Mouse (Mus musculus) lung, embryonic 16.5 days (tissue): ENCODE measurements around the gene Med21. TPM values are rescaled to one million over a fixed set of nuclear protein-coding genes. Genes with fewer than 3 reads are reported as not detected.

Experiments used
- ATAC-seq: fragments of 200-750 bp; cut with Nextera tagmentation; 2 replicates; pipeline ENCODE4 v1.8.0; 2017; ENCODE audit warnings: low read depth, mild to moderate bottlenecking, moderate library complexity
- H3K27ac ChIP-seq: fragments of 300-500 bp; sonication (generic); 2 replicates; pipeline ENCODE4 v1.5.1; 2014; ENCODE audit warnings: mild to moderate bottlenecking, control low read depth, low read length
- H3K27me3 ChIP-seq: fragments of 300-500 bp; sonication (generic); 2 replicates; pipeline ENCODE4 v1.6.1; 2014; ENCODE audit warnings: low read depth, low read length, mixed read lengths; ENCODE audit not compliant: control insufficient read depth, insufficient read depth
- H3K36me3 ChIP-seq: fragments of 300-500 bp; sonication (generic); 2 replicates; pipeline ENCODE4 v1.6.1; 2014; ENCODE audit warnings: low read length; ENCODE audit not compliant: control insufficient read depth, insufficient read depth
- H3K4me1 ChIP-seq: fragments of 300-500 bp; sonication (generic); replicated peaks from 2 replicates; pipeline ENCODE4 v1.6.1; 2014; ENCODE audit warnings: low read length, mixed read lengths; ENCODE audit not compliant: control insufficient read depth, insufficient read depth
- H3K4me2 ChIP-seq: fragments of 300-500 bp; sonication (generic); 2 replicates; pipeline ENCODE4 v1.6.1; 2014; ENCODE audit warnings: low read depth, low read length, control low read depth
- H3K4me3 ChIP-seq: fragments of 300-500 bp; sonication (generic); 2 replicates; pipeline ENCODE4 v1.5.1; 2014; ENCODE audit warnings: mild to moderate bottlenecking, low read length, control low read depth
- H3K9ac ChIP-seq: fragments of 300-500 bp; sonication (generic); 2 replicates; pipeline ENCODE4 v1.6.1; 2014; ENCODE audit warnings: low read length, control low read depth
- H3K9me3 ChIP-seq: fragments of 300-500 bp; sonication (generic); 2 replicates; pipeline ENCODE4 v1.6.1; 2016; ENCODE audit warnings: low read length; ENCODE audit not compliant: control insufficient read depth
- WGBS: fragments of 180-500 bp; shearing (Covaris S2); extraction: QIAGEN DNeasy Blood & Tissue Kit; methylation state at CpG from one replicate; pipeline ENCODE4 v1.1.7; 2014; 5-methylcytosine and 5-hydroxymethylcytosine counted together
- polyA plus RNA-seq: library from polyadenylated mRNA; unstranded; fragments of >200 nt; fragmentation: Nextera tagmentation; extraction: Ambion mirVana; gene quantifications from 2 replicates; pipeline ENCODE4 v1.2.1, GENCODE M21; 2015

Med21 gene
- polyA plus RNA-seq, 1 experiment from 2014 or later, result 146 TPM

GRCm38 (mm10) chr6:146653197-146653596, 10.8 kb downstream of the Med21 start:
- Histone ChIP-seq H3K27ac (no peak overlapping the region), H3K27me3 (no peaks in the 10 kb centered on the region), H3K36me3 (peaks cover 3% of the 10 kb centered on the region; the same call in 1 of the 2 replicates), H3K4me3 (no peak overlapping the region), H3K4me1 (no peaks in the 10 kb centered on the region), H3K9me3 (no peaks in the 10 kb centered on the region), H3K4me2 (no peak overlapping the region), H3K9ac (no peak overlapping the region)
- WGBS, result 54% methylated on average over 3 of the region's 3 CpGs
- ATAC-seq, result no peak

- Histone ChIP-seq H3K9ac (no peak overlapping the region), H3K36me3 (no peaks in the 10 kb centered on the region), H3K4me1 (no peaks in the 10 kb centered on the region), H3K4me3 (no peak overlapping the region), H3K27ac (no peak overlapping the region), H3K4me2 (no peak overlapping the region), H3K9me3 (no peaks in the 10 kb centered on the region), H3K27me3 (no peaks in the 10 kb centered on the region)
- no peak for ATAC-seq
- WGBS, result 46% methylated on average over 2 of the region's 2 CpGs
Measured at GRCm38 (mm10) chr6:146660591-146660990, 18.2 kb downstream of the Med21 start.

- Histone ChIP-seq H3K27me3 (no peaks in the 10 kb centered on the region), H3K4me1 (no peaks in the 10 kb centered on the region), H3K4me3 (no peak overlapping the region), H3K4me2 (no peak overlapping the region), H3K9me3 (no peaks in the 10 kb centered on the region), H3K36me3 (no peaks in the 10 kb centered on the region), H3K27ac (no peak overlapping the region), H3K9ac (no peak overlapping the region)
- no peak for ATAC-seq
- WGBS, result 65% methylated on average over 5 of the region's 5 CpGs
Measured at GRCm38 (mm10) chr6:146661655-146662054, 19.3 kb downstream of the Med21 start.

- no peak overlapping the region for H3K9ac ChIP-seq
- H3K9me3 ChIP-seq, result no peaks in the 10 kb centered on the region
- no peak overlapping the region for H3K4me2 ChIP-seq
- WGBS, result 32% methylated on average over 5 of the region's 5 CpGs
- H3K36me3 ChIP-seq, result no peaks in the 10 kb centered on the region
- no peak overlapping the region for H3K4me3 ChIP-seq
- H3K27ac ChIP-seq, result no peak overlapping the region
- ATAC-seq, result no peak
- H3K27me3 ChIP-seq, result no peaks in the 10 kb centered on the region
- no peaks in the 10 kb centered on the region for H3K4me1 ChIP-seq
Measured at GRCm38 (mm10) chr6:146662679-146663078, 20.3 kb downstream of the Med21 start.

GRCm38 (mm10) chr6:146664116-146664515, 21.8 kb downstream of the Med21 start:
- ATAC-seq, result no peak
- 46% methylated on average over 5 of the region's 5 CpGs for WGBS
- H3K4me2 ChIP-seq, result no peak overlapping the region
- no peak overlapping the region for H3K27ac ChIP-seq
- no peaks in the 10 kb centered on the region for H3K27me3 ChIP-seq
- H3K9me3 ChIP-seq, result no peaks in the 10 kb centered on the region
- H3K4me1 ChIP-seq, result no peaks in the 10 kb centered on the region
- H3K36me3 ChIP-seq, result no peaks in the 10 kb centered on the region
- H3K9ac ChIP-seq, result no peak overlapping the region
- no peak overlapping the region for H3K4me3 ChIP-seq

GRCm38 (mm10) chr6:146664917-146665316, 22.6 kb downstream of the Med21 start:
- Histone ChIP-seq H3K36me3 (no peaks in the 10 kb centered on the region), H3K27ac (no peak overlapping the region)

DNA sequence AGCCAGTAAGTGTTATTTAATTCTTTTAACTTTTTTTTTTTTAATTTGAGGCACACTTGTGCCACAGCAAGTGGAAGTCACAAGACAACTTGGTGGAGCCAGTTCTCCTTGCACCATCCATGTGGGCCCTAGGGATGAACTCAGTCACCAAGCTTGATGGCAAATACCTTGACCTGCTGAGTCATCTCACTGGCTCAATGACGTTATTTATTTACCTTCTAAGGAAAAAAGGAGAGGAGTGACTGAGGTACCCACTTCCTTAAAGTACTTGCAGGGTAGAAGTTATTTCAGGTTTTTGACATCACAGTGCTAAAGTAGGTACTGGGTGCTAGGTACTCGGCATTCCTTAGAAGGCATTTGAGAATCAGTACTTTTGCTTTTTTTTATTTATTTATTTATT, 23.1 kb downstream of the Med21 start:
- no peak for ATAC-seq
- Histone ChIP-seq H3K4me2 (no peak overlapping the region), H3K9ac (no peak overlapping the region), H3K9me3 (no peaks in the 10 kb centered on the region), H3K27ac (no peak overlapping the region), H3K36me3 (no peaks in the 10 kb centered on the region), H3K27me3 (no peaks in the 10 kb centered on the region), H3K4me3 (no peak overlapping the region), H3K4me1 (no peaks in the 10 kb centered on the region)
- WGBS, result 65% methylated on average over 2 of the region's 2 CpGs

More at GRCm38 (mm10) chr6:146664917-146665316, 22.6 kb downstream of the Med21 start:
- Histone ChIP-seq H3K27me3 (no peaks in the 10 kb centered on the region), H3K4me3 (no peak overlapping the region), H3K4me1 (no peaks in the 10 kb centered on the region), H3K4me2 (no peak overlapping the region), H3K9me3 (no peaks in the 10 kb centered on the region), H3K9ac (no peak overlapping the region)
- 91% methylated on average over 5 of the region's 5 CpGs for WGBS
- ATAC-seq, result no peak

- no peaks in the 10 kb centered on the region for H3K36me3 ChIP-seq
- no peak overlapping the region for H3K27ac ChIP-seq
- H3K9ac ChIP-seq, result no peak overlapping the region
- WGBS, result 66% methylated on average over 6 of the region's 6 CpGs
- H3K9me3 ChIP-seq, result no peaks in the 10 kb centered on the region
- H3K4me3 ChIP-seq, result no peak overlapping the region
- no peaks in the 10 kb centered on the region for H3K4me1 ChIP-seq
- no peak for ATAC-seq
- no peaks in the 10 kb centered on the region for H3K27me3 ChIP-seq
- no peak overlapping the region for H3K4me2 ChIP-seq
Measured at GRCm38 (mm10) chr6:146666811-146667210, 24.5 kb downstream of the Med21 start.

DNA sequence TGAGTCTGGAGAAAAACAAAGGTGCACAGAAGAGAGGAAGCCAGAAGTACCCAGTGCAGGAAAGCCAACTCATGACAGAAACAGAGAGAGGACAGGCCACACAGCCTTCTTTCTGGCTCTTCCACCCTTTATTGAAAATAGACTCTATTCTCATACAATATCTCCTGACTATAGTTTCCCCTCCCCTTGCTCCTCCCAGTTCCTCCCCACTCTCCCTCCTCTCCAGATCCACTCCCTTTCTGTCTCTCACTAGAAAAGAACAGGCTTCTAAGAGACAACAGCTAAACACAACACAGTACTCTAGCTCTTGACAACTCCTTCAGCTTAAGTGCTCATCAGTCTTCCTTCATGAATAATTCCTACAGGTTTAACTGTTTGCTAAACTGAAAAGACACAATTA, 26.3 kb downstream of the Med21 start:
- H3K4me1 ChIP-seq, result no peaks in the 10 kb centered on the region
- no peaks in the 10 kb centered on the region for H3K27me3 ChIP-seq
- H3K4me3 ChIP-seq, result no peak overlapping the region
- no peak for ATAC-seq
- H3K9ac ChIP-seq, result no peak overlapping the region
- no peaks in the 10 kb centered on the region for H3K9me3 ChIP-seq
- no peaks in the 10 kb centered on the region for H3K36me3 ChIP-seq
- no peak overlapping the region for H3K27ac ChIP-seq
- H3K4me2 ChIP-seq, result no peak overlapping the region
